Mouse (Mus musculus) frontal cortex, adult 2 months (tissue): ENCODE data around the gene Zdhhc3. TPM values are rescaled to one million over a fixed set of nuclear protein-coding genes. Genes with fewer than 3 reads are reported as not detected.
A peak's percentile ranks its signal among the peaks of the same experiment; 100 is the strongest.

ENCODE experiments used
- DNase-seq, 2 experiments: peaks; one replicate each; pipeline ENCODE4 v3.0.0; 2022; ENCODE audit warnings: low spot score in 1 of 2; ENCODE audit errors: extremely low spot score in 1 of 2
- polyA plus RNA-seq: library from polyadenylated mRNA; depleted of rRNA; stranded (reverse); fragments of >200 nt; gene quantifications from 2 replicates; pipeline ENCODE4 v1.2.3, GENCODE M21; 2012; rRNA removed

The Zdhhc3 gene
- polyA plus RNA-seq, result 62.0 and 63.7 TPM in 2 replicates

GRCm38 (mm10) chr9:123112805-123113521 is at the start of gene Zdhhc3, which contains the start of gene Exosc7:
TSS of gene Zdhhc3 (minus strand) at chr9:123113205.
TSS of gene Exosc7 (plus strand) at chr9:123113215.
- DNase-seq, result peak; percentile 68 to 86

DNA sequence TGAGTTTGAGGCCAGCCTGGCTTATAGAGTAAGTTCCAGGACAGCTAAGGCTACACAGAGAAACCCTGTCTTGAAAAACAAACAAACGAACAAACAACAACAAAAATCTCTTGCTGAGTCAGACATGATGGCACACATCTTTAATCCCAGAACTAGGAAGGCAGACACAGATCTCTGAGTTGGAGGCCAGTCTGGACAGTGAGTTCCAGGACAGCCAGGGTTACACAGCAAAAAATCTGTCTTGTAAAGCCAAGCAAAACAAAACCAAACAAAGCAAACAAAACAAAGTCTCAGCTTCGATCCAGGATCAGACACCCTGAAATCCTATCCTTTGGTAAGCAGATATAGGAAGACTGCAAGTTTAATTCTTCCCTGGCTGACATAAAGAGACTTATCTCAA is 48.8 kb upstream of the Zdhhc3 start:
- no peak for DNase-seq

- DNase-seq, result peak; percentile 44 to 92
Observed at GRCm38 (mm10) chr9:123159330-123159729, 46.3 kb upstream of the Zdhhc3 start.

- peak in 1 of 2 experiments; percentile 69 for DNase-seq
Observed at GRCm38 (mm10) chr9:123158125-123158836, 45.3 kb upstream of the Zdhhc3 start.

DNA sequence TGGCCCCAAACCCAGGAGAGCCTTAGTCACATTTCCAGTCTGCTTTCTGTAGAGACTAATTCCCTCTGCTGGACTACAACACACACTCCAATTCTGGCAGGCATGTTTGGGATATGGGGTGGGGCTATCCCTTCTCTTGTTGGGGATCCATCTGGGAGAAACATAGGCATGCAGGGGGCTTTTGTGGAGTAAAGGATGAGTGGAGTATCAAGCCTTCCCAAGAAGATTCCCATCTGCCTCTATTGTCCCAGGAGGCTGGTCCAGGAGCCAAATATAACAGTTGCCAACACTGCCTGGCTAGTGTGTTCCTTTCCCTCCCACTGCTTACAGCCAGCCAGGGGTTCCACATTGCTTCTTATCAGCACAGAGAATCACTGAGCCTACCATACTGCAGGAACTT is 44.7 kb upstream of the Zdhhc3 start:
- DNase-seq, result no peak

DNA sequence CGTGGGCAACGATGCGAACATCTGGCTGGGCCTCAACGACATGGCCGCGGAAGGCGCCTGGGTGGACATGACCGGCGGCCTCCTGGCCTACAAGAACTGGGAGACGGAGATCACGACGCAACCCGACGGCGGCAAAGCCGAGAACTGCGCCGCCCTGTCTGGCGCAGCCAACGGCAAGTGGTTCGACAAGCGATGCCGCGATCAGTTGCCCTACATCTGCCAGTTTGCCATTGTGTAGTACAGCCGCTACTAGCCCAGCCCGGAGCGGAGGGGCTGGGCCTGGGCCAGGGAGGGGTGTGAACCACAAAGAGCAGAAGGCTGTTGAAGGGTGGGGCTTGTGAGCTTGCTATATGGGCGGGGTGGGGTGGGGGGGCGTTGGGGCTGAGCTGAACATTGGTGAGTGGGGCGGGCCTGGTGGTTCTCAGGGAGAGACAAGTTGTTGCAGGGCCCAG is 43.9 kb upstream of the Zdhhc3 start:
- DNase-seq, result peak in 1 of 2 experiments; percentile 28

GRCm38 (mm10) chr9:123153121-123153520 is 40.1 kb upstream of the Zdhhc3 start:
- DNase-seq, result no peak

- DNase-seq, result no peak
Observed at GRCm38 (mm10) chr9:123152026-123152425, 39.0 kb upstream of the Zdhhc3 start.

GRCm38 (mm10) chr9:123151561-123151960 is 38.6 kb upstream of the Zdhhc3 start:
- no peak for DNase-seq

DNA sequence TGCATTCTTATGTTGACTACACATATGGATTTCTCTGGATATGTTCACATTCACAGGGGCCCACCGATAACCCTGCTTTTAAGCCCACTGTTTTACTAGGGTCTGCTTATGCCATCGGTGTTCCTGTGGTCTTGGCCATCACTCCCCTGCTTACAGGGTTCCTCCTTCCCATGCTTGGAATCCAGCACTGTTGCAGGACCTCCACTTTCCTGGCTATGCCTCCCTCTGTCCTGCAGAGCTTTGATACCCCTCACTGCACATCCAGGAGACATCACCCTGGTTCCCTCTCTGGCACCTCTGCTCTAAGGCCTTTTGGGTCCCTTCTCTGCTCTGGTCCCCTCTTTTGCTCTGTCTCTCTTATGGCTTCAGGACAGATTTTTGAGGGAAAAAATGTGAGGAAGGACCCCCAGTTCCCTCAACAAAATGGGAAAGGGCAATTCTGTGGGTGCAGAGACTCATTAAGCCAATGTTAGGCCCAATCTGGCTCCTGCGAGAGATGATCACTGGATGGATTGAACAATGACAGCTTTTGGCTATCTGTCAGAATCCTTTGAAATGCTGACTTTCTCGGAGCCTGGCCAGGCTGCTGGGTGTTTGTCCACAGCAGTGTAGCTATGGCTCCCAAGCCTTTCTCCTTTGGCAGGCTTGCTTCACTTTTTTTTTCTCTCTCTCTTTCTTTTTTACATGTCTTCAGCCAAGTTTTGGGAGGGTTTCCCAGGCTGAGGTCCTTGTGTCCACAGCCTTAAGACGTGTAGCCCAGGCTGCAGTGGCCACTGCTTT is 37.4 kb upstream of the Zdhhc3 start, which contains the start of gene Clec3b:
Gene Clec3b, plus strand, starts transcription at position 706 of the 780 bp plus-strand sequence.
- no peak for DNase-seq

DNA sequence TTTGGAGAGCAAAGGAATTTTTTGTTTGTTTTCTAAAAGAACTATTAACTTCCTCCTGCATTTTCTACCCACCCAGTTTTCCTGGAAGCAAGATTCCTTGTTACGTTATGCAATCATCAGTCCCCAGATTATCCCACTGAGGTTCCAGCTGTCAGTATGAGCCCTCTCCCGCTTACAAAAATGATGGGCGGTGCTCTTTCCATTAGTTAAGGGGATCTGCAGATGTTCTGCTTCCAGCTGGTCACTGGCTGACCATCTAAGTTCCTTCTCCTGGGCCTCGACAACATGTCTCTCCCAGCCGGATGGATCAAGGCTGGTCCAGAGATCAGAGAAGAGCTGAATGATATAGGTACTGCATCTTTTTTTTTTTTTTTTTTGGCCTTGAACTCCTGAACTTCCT is 35.4 kb upstream of the Zdhhc3 start:
- no peak for DNase-seq

DNA sequence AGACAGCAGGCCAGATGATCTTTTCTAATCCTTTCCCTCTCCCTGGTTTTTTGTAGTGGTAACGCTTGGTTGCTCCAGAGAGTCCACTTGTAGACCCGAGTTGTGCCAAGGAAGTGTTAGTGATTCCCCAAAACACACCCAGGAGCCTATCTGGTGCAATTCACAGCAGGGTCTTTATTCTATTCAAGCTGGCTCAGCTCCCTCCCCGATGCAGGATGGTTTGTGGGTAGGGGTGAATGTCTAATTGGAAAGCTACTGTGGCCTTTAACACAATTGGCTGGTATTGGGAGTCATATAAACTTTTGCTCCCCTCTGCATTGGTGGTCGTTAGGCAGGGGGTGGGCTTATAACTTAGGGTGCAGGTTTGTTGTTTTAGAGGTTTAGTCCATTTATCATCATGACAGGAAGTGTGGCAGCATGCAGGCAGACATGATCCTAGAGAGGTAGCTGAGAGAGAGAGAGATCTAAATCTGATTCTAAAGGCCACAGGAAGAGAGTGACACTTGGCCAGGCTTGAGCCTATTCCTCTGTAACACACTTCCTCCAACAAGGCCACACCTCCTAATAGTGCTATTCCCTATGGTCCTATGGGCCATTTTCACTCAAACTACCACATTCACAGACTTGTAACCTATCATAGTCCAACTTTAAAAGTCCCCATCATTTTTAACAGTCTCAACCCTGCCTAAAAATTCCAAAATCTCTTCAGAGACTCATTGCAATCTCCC is 27.0 kb upstream of the Zdhhc3 start:
- DNase-seq, result no peak

DNA sequence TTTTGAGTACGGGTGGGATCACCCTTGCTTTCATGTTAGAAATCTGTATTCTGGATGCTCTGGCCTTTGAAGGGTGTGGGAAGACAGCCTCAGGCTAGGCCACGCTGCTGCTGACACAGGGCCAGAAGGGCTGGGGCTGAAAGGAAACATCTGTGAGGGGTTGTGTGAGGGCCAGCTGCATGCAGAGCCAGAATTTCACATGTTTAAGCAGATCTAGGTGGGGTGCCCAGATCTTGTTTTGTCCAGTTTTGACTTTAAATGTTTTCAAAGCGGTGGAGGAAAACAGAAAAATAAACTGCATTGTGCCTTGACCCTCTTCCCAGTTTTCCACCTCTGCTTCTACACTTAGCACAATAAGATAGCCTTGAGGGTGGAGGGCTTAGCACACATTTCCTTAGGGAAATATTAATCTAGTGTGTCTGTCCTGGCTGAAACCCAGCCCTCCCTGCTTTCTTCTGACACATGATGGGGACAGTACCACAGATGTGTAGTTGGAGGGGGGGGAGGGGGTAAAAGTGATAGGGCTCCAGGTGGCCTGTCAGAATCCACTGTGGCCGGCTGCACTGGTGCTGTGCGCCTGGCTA is 26.0 kb upstream of the Zdhhc3 start:
- DNase-seq, result no peak

DNA sequence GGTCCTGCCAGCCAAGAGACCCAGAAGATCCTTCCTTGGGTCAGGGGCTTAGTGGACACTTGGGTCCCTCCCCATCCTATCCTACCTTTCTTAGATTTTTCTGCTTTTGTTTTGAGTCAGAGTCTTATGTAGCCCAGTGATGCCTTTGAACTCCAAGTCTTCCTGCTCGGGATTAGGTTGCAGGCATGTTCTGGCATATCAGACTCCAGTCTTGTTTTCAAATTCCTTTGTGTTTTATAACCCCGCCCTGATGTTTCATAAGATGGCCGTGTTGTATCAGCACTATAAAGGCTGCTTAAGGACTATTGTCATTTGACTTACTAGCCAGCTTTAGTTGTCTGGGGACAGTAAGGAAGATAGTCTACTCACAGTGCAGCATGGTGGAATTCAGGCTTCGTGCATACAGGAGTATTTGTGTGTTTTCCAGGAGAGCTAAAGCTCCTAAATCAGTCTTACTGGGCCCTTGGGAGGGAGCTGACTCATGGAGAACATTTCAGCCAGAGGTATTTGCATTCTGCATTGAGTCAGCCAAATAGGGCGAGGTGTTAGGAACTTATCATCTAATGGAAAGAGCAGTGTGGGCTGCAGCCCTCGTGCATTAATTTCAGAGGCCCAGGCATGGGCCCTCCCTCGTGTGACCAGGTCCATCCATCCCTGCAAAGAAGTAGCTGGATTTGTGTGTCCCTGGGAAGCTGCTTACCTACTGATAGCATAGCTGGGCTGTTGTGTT is 24.1 kb upstream of the Zdhhc3 start:
- DNase-seq, result peak in 1 of 2 experiments; percentile 45

DNA sequence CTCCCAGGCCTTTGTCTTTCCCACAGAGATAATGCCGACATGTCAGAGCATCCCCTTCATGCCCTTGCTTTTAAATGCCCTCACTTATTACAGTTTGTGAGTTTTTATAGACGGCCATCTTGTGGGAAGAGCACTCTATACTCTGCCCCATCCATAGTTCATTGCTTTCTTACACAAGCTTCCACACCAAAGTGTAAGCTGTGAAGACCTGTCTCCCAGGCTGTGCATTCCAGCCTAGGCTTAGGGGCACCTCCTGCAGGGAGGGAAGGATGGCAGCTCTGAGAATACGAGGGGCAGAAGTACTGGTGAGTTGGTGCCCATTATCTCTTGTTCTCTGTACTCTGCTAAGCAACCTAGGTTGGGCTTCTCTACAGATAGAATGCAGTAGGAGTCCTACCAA is 20.0 kb upstream of the Zdhhc3 start:
- no peak for DNase-seq

- no peak for DNase-seq
Observed at GRCm38 (mm10) chr9:123127663-123128062, 14.7 kb upstream of the Zdhhc3 start.

GRCm38 (mm10) chr9:123124413-123124981 is 11.5 kb upstream of the Zdhhc3 start:
- DNase-seq, result no peak

DNA sequence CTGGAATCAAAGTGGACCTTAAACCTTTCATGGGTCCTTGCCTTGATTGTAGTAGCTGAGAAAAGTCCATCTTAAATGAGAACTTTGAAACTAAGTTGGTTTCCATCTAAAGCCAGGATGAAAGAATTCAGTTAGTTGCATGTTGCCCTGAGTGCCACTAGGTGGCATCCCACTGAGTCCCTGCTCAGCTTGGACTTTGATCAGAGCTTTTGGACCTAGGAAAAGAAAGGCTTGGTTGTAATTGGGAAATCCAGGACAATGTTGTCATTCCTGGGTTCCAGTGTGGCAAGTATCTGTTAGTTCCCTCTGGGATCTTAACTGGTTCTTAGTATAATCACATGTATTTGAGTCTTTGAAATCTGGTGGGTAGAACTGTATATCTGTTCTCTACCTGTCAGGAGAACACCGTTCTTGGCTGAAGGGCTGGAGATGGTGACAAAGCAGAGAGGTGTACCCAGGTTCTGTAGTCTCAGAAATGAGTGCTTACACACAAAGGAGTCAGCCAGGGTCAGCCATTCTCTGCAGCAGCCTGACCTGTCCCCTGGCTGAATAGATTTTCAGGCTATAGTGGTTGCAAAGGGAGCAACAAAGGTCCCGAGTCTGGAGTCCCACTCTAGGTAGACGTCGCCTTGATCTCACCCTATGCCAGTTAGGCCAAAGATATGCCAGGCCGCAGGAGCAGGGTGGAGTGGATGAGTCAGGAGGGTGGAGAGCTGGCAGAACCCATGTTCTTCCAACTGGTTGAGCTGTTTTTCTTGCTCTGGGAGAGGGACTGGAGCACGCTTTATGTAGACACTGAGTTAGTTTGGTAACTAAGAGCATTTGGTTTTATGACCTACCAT is 10.8 kb upstream of the Zdhhc3 start:
- peak in 1 of 2 experiments; percentile 12 for DNase-seq
